Mouse (Mus musculus) adrenal gland, postnatal 36 days (tissue): ENCODE results near the gene Lrp4. TPM values are rescaled to one million over a fixed set of nuclear protein-coding genes. Genes with fewer than 3 reads are reported as not detected.
A peak's percentile ranks its signal among the peaks of the same experiment; 100 is the strongest.

Source experiments
- DNase-seq, 2 experiments: peaks; one replicate each; pipeline ENCODE4 v3.0.0; 2021; ENCODE audit warnings: mixed read lengths in 1 of 2
- total RNA-seq, 2 experiments: library from RNA; stranded (reverse); gene quantifications; 2 replicates each; pipeline ENCODE4 v1.2.3; 2021

Gene Lrp4
- total RNA-seq, 2 experiments from 2014 or later, result 4.3 to 4.8 TPM

DNA sequence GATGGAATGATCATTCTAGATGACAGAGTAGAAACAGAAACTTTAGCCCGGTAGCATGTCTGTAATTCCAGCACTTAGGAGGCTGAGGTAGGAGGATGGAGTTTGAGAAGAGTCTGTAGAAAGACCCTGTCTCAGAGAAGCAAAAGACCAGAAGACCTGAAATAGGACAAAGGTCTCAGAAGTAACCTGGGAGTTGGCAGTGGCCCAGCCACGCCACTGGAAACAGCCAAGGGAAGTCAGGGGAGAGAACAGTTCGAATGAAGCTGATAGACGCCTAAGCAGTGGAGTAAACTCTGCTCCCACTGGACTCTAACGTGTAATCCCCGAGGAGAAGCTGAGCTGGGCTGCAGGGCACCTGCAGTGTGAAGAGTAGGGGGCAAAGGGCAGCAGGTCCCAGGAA, 27.9 kb downstream of the Lrp4 start:
- no peak for DNase-seq

DNA sequence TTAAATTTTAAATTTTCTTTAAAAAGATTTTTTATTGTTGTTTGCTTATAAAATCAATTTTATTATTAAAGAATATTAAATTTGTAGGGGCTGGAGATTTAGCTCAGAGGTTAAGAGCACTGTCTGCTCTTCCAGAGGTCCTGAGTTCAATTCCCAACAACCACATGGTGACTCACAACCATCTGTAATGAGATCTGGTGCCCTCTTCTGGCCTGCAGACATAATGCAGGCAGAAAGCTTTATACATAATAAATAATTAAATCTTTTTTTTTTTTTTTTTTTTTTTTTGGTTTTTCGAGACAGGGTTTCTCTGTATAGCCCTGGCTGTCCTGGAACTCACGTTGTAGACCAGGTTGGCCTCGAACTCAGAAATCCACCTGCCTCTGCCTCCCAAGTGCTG, 30.0 kb downstream of the Lrp4 start:
- DNase-seq, result peak; percentile 31 to 44

DNA sequence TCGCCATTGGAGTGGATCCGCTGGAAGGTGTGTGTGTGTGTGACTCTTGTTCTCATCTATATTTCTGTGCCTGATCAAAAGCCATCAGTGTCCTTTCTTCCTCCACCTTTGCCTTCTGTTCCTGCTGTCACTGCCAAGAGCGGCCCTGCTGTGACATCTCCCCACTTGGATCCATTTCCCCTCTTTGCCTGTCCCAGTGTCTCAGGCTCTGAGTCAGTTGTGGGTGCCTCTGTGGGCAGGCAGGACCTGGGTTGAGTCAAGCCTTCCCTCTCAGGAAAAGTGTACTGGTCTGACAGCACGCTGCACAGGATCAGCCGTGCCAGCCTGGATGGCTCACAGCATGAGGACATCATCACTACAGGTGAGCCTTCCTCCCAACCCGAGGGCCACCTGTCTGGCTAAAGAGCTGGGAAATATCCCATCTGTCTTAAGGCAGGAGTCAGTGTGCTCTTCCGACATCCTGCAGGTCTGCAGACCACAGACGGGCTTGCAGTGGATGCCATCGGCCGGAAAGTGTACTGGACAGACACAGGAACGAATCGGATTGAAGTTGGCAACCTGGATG, 34.8 kb downstream of the Lrp4 start:
- DNase-seq, result no peak

DNA sequence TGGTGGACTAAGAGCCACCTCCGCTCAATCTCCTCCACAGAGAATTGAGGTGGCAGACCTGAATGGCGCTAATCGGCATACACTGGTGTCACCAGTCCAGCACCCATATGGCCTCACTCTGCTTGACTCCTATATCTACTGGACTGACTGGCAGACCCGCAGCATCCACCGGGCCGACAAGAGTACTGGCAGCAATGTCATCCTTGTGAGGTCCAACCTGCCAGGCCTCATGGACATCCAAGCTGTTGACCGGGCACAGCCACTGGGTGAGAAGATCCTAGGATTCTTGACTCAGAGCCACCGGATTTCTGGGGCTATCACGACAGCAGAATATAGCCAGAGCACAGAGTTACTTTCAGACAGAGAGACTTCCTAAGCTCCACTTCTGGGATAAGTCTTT, 36.7 kb downstream of the Lrp4 start:
- no peak for DNase-seq

DNA sequence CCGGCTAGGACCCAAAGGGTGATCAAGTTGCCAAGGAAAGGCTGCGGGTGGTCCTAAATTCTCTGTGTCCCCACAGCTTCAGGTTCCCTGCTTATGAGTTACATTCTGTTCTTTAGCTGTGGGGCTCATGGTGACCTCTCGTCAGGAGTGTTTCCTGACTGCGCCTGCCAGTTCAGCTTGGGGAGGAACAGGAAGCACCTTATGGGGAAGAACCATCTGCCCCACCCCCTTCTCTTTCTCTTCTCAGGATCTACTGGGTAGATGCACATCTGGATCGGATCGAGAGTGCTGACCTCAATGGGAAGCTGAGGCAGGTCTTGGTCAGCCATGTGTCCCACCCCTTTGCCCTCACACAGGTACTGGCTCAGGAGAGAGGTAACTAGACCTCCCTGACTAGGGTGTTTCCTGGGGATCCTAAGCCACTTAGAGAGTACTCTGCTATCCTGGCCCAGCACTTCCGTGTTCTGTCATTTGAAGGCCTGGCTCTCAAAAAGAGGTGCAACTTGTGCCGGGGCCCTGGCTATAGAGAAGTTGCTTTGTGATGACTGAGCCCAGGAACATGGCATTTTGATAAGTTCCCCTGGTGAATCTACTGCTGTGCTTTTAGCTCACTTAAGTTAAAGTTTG, 40.9 kb downstream of the Lrp4 start:
- no peak for DNase-seq

DNA sequence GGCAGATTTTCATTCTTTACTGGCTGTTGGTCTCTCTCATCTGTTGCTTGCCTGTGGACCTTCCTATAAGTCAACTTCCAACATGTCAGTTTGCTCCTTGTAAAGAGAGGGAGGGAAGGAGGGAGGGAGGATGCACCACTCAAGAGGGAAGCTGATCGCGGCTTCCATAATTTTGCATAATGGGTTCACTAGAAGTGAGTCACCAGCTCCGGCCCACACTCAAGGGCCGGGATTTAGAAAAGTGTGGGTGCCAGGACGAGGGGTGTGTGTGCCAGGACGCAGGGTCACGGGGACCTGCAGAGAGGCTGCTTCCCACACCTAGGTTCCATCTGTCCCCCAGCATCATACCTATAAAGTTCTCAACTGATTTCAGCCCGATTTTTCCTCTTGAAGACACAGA, 50.8 kb downstream of the Lrp4 start:
- no peak for DNase-seq

DNA sequence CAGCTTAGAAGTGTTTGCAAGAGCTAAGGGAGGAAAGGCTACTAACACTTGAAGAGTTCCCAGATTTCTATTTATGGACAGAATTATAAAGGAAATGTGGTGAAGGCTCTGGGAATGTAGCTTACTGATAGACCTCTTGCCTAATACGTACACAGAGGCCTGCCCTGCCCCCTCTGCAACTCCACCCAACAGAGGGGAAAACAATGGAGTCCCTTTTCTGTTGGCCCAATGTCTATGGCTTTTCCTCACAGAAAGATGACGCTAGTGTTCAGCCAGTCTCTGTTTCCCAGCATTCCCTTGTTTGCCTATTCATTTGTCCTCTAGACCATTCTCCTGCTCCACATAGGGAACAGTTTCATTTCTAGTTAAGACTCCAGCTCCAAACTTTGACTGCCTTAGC, 59.9 kb downstream of the Lrp4 start:
- DNase-seq, result no peak

DNA sequence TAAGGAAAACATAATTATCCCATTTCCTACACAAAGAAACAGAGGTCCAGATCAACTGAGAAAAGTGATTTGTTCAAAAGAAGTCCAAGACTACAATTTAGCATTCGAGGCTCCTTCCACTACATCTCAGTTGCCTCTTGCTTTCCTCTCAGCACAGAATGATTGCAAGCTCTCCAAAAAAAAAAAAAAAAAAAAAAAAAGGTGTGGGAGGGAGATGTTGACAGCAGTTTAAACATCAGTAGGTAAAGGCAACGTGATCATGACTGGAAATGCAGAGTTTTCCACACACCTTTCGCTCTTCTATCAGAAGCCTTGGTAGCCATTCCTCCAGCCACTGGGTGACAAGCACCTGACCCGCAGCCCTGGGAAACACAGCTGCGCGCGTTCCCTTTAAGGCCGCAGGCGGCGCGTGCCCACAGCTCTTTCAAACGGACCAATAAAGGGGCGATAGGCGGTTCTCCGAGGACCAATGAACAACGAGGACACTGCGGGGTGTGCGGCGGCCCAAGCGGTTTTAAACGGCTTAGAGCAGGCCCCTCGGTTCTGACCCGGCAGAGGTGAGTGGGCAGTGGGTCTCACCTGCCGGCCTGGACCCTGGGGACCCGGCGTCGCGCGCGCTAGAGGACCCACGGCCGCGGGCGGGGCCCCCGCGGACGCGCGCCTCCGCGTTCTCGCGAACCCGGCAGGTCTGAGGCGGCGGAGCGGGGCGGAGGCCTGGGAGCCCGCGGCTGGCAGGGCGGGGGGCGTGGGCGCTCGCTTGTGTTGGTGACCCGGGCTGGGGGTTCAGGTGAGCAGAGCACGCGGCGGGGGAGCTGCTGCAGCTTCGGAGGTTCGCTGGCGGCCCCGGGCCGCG, 69.2 kb downstream of the Lrp4 start, which contains the start of gene Ckap5:
Gene Ckap5 (plus strand): TSS at position 469 of the 853 bp plus-strand sequence.
- peak; percentile 91 to 93 for DNase-seq

DNA sequence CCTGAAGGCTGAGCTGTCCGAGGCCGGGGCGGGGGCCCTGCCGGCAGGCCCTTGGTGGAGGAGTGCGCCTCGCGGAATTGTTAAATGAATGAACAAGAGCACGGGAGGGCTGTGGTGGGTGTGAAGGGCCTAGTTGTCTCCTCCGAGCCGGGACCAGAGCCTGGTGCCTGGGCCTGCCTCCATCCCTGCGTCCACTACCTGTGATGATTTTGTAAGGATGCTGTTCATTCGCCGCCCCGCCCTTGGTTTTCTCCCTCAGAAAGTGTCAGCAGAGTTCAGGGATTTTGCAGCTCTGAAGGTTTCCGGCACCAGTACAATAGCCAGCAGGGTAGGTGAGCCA, 69.8 kb downstream of the Lrp4 start:
- DNase-seq, result peak; percentile 27 to 30

DNA sequence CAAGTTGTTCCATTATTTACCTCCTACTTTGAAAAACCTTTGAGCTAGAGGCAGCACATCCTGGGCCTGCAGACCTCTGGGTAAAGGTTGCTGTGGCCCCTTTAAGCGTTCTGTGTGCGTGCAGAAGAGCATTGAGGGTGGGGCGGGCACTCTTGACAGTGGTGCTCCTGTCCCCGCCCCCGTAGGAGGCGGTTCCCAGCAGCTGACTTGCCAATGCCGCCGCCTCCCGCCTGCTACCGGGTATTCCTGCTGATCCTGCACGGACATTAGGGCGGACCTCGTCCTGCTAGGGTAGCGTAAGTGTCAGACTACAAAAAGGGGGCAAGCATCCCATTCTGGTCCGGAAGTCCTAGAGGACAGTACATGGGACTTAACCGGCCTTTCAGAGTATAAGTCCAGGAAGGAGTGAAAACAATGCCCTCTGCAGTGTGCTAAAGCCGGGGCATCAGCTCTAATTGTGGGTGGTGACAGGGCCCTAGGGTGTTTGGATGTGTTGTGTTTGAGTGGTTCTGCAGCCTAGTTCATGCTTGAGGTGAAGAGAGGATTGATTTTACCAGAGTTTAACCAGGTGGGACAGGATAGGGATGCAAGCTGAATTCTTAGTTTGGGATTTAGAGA, 80.4 kb downstream of the Lrp4 start:
- DNase-seq, result peak; percentile 94 to 97

Other genes starting within 250 kb of the Lrp4 start
- gene Ddb2, start 220.5 kb upstream of the Lrp4 start, total RNA-seq, result 10 to 100 TPM in 1 of 2 experiments, 1 to 10 TPM in 1; 8.8 to 10.5 TPM
- gene Pacsin3, start 201.6 kb upstream of the Lrp4 start, total RNA-seq, result 100 to 1,000 TPM in 1 of 2 experiments, 10 to 100 TPM in 1; 52.8 to 124 TPM
- gene Arfgap2, start 192.5 kb upstream of the Lrp4 start, total RNA-seq, result 10 to 100 TPM; 88.2 to 94.6 TPM
- gene 1110051M20Rik, start 12.8 kb upstream of the Lrp4 start, total RNA-seq, result 10 to 100 TPM; 19.3 TPM
- 10 to 100 TPM; 46.8 to 47.7 TPM for gene Ckap5, start 69.3 kb downstream of the Lrp4 start, total RNA-seq
- 1 to 10 TPM in 1 of 2 experiments, under 1 TPM in 1; 0.20 to 1.1 TPM for gene F2, start 178.9 kb downstream of the Lrp4 start, total RNA-seq
- gene Zfp408, start 192.3 kb downstream of the Lrp4 start, total RNA-seq, result 10 to 100 TPM in 1 of 2 experiments, 1 to 10 TPM in 1; 9.7 to 11.6 TPM
- gene Arhgap1, start 192.3 kb downstream of the Lrp4 start, total RNA-seq, result 10 to 100 TPM; 63.7 to 68.4 TPM